ENCODE assay signal across 9 mouse cellular contexts in genomic region chr14:29721488-29722385, GRCm38 (mm10). TPM values are rescaled to one million over a fixed set of nuclear protein-coding genes. Genes with fewer than 3 reads are reported as not detected.
DNase-seq lines count a peak whose midpoint lies in the region; ATAC-seq lines count a peak whose summit lies in the region.
"Had no signal": no experiment of that assay in that cellular context is flagged by ENCODE, and none has a peak within 500 bp of the region (broad histone marks: within the 10 kb centered on the region; RNA-seq: fewer than 3 reads in every experiment).

Gene Cacna2d3, minus strand, starts transcription at chr14:29721864.

- peak; percentile 62 for ATAC-seq in embryonic facial prominence, embryonic 13.5 days (ENCODE audit: insufficient number of reproducible peaks, insufficient read depth, low FRiP score, low TSS enrichment, low read depth)
- ATAC-seq in heart, embryonic 11.5 days (replicated peaks; ENCODE audit: insufficient number of reproducible peaks, low FRiP score, low TSS enrichment), result peak; percentile 79
- peak; percentile 83 for ATAC-seq in kidney, embryonic 14.5 days (ENCODE audit: low FRiP score, low TSS enrichment)
- ATAC-seq in limb, embryonic 13.5 days (ENCODE audit: low FRiP score, low read depth), result peak; percentile 59
- ATAC-seq in midbrain, embryonic 16.5 days, result peak; percentile 72
- ATAC-seq in megakaryocyte progenitor cell, adult 5-6 weeks (replicated peaks; ENCODE audit: poor library complexity), result no peak

- no peak within 1 kb of the TSS for H3K27ac ChIP-seq in brown adipose tissue, adult 24 weeks (replicated peaks; ENCODE audit: low read depth, low read length)
- peak within 1 kb of the TSS; percentile 86 for H3K27ac ChIP-seq in embryonic facial prominence, embryonic 13.5 days
- peak within 1 kb of the TSS; percentile 0; the same call in 1 of the 2 replicates for H3K27ac ChIP-seq in heart, embryonic 11.5 days (ENCODE audit: low read depth, low read length)
- peak within 1 kb of the TSS; percentile 38; the same call in 1 of the 2 replicates for H3K27ac ChIP-seq in kidney, embryonic 14.5 days (ENCODE audit: low read depth, low read length)
- H3K27ac ChIP-seq in limb, embryonic 13.5 days, result no peak within 1 kb of the TSS
- H3K27ac ChIP-seq in midbrain, embryonic 16.5 days (ENCODE audit: low read length), result peak within 1 kb of the TSS; percentile 80

- peak within 1 kb of the TSS; percentile 90 for H3K4me2 ChIP-seq in embryonic facial prominence, embryonic 13.5 days
- H3K4me2 ChIP-seq in heart, embryonic 11.5 days, result peak within 1 kb of the TSS; percentile 88
- H3K4me2 ChIP-seq in kidney, embryonic 14.5 days (replicated peaks; ENCODE audit: low read depth, low read length), result peak within 1 kb of the TSS; percentile 98
- peak within 1 kb of the TSS; percentile 99 for H3K4me2 ChIP-seq in limb, embryonic 13.5 days (replicated peaks)
- H3K4me2 ChIP-seq in midbrain, embryonic 16.5 days (ENCODE audit: low read length), result peak within 1 kb of the TSS; percentile 88

- no peaks in the 10 kb centered on the region for H3K4me1 ChIP-seq in brown adipose tissue, adult 24 weeks (ENCODE audit: control insufficient read depth, insufficient read depth, insufficient read length, low read length)
- peaks cover 35% of the 10 kb centered on the region for H3K4me1 ChIP-seq in embryonic facial prominence, embryonic 13.5 days
- peaks cover 8% of the 10 kb centered on the region; the same call in 1 of the 2 replicates for H3K4me1 ChIP-seq in heart, embryonic 11.5 days (ENCODE audit: control insufficient read depth, insufficient read depth, low read length)
- no peaks in the 10 kb centered on the region; the same call in 1 of the 2 replicates for H3K4me1 ChIP-seq in kidney, embryonic 14.5 days (ENCODE audit: control insufficient read depth, insufficient read depth, low read length)
- peaks cover 33% of the 10 kb centered on the region for H3K4me1 ChIP-seq in limb, embryonic 13.5 days
- peaks cover 22% of the 10 kb centered on the region for H3K4me1 ChIP-seq in midbrain, embryonic 16.5 days (ENCODE audit: control insufficient read depth, insufficient read depth, low read length)

- H3K9ac ChIP-seq in embryonic facial prominence, embryonic 13.5 days, result peak within 1 kb of the TSS; percentile 84
- peak within 1 kb of the TSS; percentile 61 for H3K9ac ChIP-seq in heart, embryonic 11.5 days (ENCODE audit: low read depth, low read length)
- peak within 1 kb of the TSS; percentile 64 for H3K9ac ChIP-seq in kidney, embryonic 14.5 days (ENCODE audit: low read depth, low read length)
- H3K9ac ChIP-seq in limb, embryonic 13.5 days, result peak within 1 kb of the TSS; percentile 74
- peak within 1 kb of the TSS; percentile 72 for H3K9ac ChIP-seq in midbrain, embryonic 16.5 days (ENCODE audit: low read depth, low read length)

- 0% methylated on average over 63 of the region's 109 CpGs for WGBS in embryonic facial prominence, embryonic 13.5 days
- WGBS in heart, embryonic 11.5 days (ENCODE audit: insufficient replicate concordance), result 0% methylated on average over 53 of the region's 109 CpGs
- under 1% methylated on average over 63 of the region's 109 CpGs for WGBS in kidney, embryonic 14.5 days
- WGBS in limb, embryonic 13.5 days, result 1% methylated on average over 63 of the region's 109 CpGs
- under 1% methylated on average over 90 of the region's 109 CpGs for WGBS in midbrain, embryonic 16.5 days

- no peaks in the 10 kb centered on the region for H3K36me3 ChIP-seq in embryonic facial prominence, embryonic 13.5 days
- H3K36me3 ChIP-seq in heart, embryonic 11.5 days (ENCODE audit: control insufficient read depth, insufficient read depth, low read length), result no peaks in the 10 kb centered on the region
- H3K36me3 ChIP-seq in kidney, embryonic 14.5 days (ENCODE audit: control insufficient read depth, insufficient read depth, low read length), result no peaks in the 10 kb centered on the region
- H3K36me3 ChIP-seq in limb, embryonic 13.5 days, result no peaks in the 10 kb centered on the region
- no peaks in the 10 kb centered on the region for H3K36me3 ChIP-seq in midbrain, embryonic 16.5 days (ENCODE audit: control insufficient read depth, insufficient read depth, low read length)

- H3K9me3 ChIP-seq in embryonic facial prominence, embryonic 13.5 days, result no peaks in the 10 kb centered on the region
- no peaks in the 10 kb centered on the region for H3K9me3 ChIP-seq in heart, embryonic 11.5 days (replicated peaks; ENCODE audit: control insufficient read depth, low read length)
- H3K9me3 ChIP-seq in kidney, embryonic 14.5 days (ENCODE audit: control insufficient read depth, low read length), result no peaks in the 10 kb centered on the region
- H3K9me3 ChIP-seq in limb, embryonic 13.5 days, result no peaks in the 10 kb centered on the region
- H3K9me3 ChIP-seq in midbrain, embryonic 16.5 days (replicated peaks; ENCODE audit: control insufficient read depth, low read length, poor library complexity, severe bottlenecking), result no peaks in the 10 kb centered on the region

- H3K4me3 ChIP-seq in brown adipose tissue, adult 24 weeks (ENCODE audit: insufficient read depth, low read depth, low read length), result peak within 1 kb of the TSS; percentile 67
- peak within 1 kb of the TSS; percentile 74 for H3K4me3 ChIP-seq in embryonic facial prominence, embryonic 13.5 days
- peak within 1 kb of the TSS; percentile 70 for H3K4me3 ChIP-seq in heart, embryonic 11.5 days (ENCODE audit: low read depth, low read length)
- peak within 1 kb of the TSS; percentile 70 for H3K4me3 ChIP-seq in kidney, embryonic 14.5 days (ENCODE audit: low read length)
- peak within 1 kb of the TSS; percentile 68 for H3K4me3 ChIP-seq in limb, embryonic 13.5 days
- peak within 1 kb of the TSS; percentile 58 for H3K4me3 ChIP-seq in midbrain, embryonic 16.5 days (ENCODE audit: low read depth, low read length)

- DNase-seq in testis, postnatal 10 days (ENCODE audit: low spot score), result peak; percentile 64

- peaks cover 77% of the 10 kb centered on the region for H3K27me3 ChIP-seq in embryonic facial prominence, embryonic 13.5 days
- H3K27me3 ChIP-seq in heart, embryonic 11.5 days (ENCODE audit: control insufficient read depth, insufficient read depth, low read length), result peaks cover 61% of the 10 kb centered on the region
- peaks cover 58% of the 10 kb centered on the region for H3K27me3 ChIP-seq in kidney, embryonic 14.5 days (ENCODE audit: control insufficient read depth, insufficient read depth, low read length)
- peaks cover 87% of the 10 kb centered on the region for H3K27me3 ChIP-seq in limb, embryonic 13.5 days
- H3K27me3 ChIP-seq in midbrain, embryonic 16.5 days (ENCODE audit: control insufficient read depth, insufficient read depth, low read depth, low read length), result peaks cover 5% of the 10 kb centered on the region

RNA-seq across cellular contexts. Expression of gene Cacna2d3, which starts in this region (rescaled TPM):
- 0.42 TPM in 1 of 2 replicates, not detected in the other for polyA plus RNA-seq in brown adipose tissue, adult 24 weeks (2012; ENCODE audit: insufficient read depth, insufficient read length, missing spikeins)
- 43.5 and 46.0 TPM in 2 replicates for polyA plus RNA-seq in embryonic facial prominence, embryonic 13.5 days (2015; fragmentation: Nextera tagmentation; extraction: Ambion mirVana)
- polyA plus RNA-seq in heart, embryonic 11.5 days (2014; fragmentation: Nextera tagmentation; extraction: Ambion mirVana), result 1.7 and 2.6 TPM in 2 replicates
- polyA plus RNA-seq in kidney, embryonic 14.5 days (2014; fragmentation: Nextera tagmentation; extraction: Ambion mirVana), result 3.9 and 4.4 TPM in 2 replicates
- 5.3 and 6.0 TPM in 2 replicates for polyA plus RNA-seq in limb, embryonic 13.5 days (2015; fragmentation: Nextera tagmentation; extraction: Ambion mirVana)
- polyA plus RNA-seq in midbrain, embryonic 16.5 days (2015; fragmentation: Nextera tagmentation; extraction: Ambion mirVana), result 31.0 and 36.4 TPM in 2 replicates
- not detected in 2 replicates for total RNA-seq in megakaryocyte progenitor cell, adult 5-6 weeks (2015)
- total RNA-seq in megakaryocyte progenitor cell, adult 5-6 weeks (2017), result not detected in 2 replicates
- total RNA-seq: common myeloid progenitor, adult 5-6 weeks had no signal

Comparison
In these comparisons a context has a peak if more than half of its experiments do, and no peak if none do; other contexts are left out.
1. H3K27ac ChIP-seq: peak in embryonic facial prominence, embryonic 13.5 days (single experiment), heart, embryonic 11.5 days (single experiment), kidney, embryonic 14.5 days (single experiment) and midbrain, embryonic 16.5 days (single experiment); none in brown adipose tissue, adult 24 weeks (single experiment) and limb, embryonic 13.5 days (single experiment).
2. Peak in every context shown above with its lines, with median percentiles within 50 percentile points of each other: H3K4me3 ChIP-seq, H3K4me2 ChIP-seq and H3K9ac ChIP-seq.